Mouse (Mus musculus): ENCODE results near the gene Crnkl1.

The Crnkl1 gene

DNA sequence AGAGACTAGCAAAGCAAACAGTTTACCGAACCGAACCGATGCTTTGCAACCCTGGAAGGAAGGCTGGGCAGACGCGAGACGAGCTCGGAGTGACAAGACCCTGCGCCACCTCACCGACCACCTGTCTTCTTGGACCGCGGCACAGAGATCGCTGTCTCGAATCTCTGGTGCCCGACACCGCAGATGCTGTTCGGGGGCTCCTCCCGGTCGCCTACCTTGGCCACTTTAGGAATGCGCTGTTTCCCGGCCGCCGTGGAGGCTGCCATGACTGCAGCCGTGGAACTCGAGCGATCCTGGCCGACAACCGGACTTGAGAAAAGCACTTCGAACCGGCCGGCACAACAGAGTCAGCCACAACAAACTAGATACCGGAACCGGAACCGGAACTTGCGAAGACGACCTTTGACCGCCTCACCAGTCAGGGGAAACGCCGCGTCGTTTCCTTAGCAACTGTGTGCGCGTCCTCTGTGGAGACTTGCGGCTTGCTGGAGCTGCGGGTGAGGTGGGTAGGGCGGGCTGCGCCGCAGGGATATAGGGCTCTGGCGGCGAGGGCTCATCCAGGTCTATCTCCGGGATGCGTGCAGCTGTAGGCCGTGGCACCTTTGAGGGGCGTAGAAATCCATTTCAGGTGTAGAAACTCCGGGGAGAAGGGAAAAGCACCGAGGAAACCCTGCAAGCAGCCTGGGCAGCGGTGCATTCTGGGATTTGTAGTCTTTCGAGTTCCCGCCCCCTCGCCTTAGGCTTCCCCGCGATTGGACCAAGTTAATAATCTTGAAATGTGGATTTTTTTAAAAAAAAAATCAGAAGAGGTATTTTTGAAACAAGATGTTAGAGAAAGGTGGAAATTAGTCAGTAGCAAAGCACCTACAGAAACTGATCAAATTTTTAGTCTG, at the start of gene Crnkl1, which contains the start of gene Cfap61:
Gene Crnkl1 (minus strand): TSS at position 676 of the 893 bp plus-strand sequence.
Gene Cfap61 (plus strand): TSS at position 446 of the 893 bp plus-strand sequence.
- peak; percentile 83 for DNase-seq (ENCODE audit: extremely low read depth, low read depth)

DNA sequence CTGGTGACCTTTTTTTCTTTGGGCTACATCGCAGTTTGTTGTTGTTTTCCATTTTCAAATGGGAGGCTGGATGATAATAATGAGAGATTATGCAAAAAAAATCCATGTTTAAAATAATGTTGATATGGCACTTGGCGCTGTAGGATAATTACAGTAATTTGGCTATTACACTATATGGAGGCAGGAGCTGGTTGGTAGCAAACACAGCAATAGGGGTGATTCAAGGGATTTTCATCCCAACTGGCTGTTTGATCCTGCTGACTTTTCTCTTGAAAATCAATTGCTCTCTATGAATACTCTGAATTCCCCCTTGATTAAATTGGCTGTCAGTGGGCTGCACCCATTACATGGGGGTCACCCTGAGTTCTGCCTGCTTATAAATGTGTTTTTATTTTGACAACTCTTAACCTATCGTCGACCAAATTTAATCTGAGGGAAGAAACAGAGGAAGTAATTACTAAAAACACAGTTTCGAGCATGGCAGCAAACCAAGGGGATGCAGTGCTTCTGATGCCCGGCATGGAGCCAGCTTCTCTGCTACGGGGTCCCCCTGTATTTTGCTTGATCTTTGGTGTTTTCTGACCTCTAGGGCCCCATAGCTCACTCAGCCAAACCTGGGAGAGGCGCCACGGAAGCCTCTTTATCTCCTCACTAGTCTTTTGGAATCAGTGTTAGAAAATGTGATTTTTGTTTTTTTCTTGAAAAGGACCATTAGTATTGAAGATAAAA, 47.7 kb upstream of the Crnkl1 start:
- no peak for DNase-seq (ENCODE audit: extremely low read depth, low read depth)

DNA sequence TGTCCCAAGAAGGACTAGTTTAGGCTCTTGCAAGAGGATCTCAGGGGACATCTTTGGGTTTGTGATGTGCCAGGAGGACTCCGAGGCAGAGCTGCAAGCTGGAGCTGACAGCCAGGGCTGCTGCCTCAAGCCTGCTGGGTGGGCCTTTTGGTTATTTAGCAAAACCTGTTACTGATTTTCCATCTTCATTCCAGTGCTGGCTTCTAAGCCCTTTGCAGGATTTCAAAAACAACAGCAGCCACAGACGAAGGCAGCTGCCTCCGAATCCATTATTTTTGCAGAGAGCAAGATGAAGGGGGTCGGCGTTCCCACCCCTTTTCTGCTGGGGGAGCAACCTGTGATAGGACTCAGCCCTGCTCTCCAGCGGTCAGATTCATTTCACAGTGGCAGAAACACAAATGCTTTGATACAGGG, 46.9 kb upstream of the Crnkl1 start:
- no peak for DNase-seq (ENCODE audit: extremely low read depth, low read depth)

DNA sequence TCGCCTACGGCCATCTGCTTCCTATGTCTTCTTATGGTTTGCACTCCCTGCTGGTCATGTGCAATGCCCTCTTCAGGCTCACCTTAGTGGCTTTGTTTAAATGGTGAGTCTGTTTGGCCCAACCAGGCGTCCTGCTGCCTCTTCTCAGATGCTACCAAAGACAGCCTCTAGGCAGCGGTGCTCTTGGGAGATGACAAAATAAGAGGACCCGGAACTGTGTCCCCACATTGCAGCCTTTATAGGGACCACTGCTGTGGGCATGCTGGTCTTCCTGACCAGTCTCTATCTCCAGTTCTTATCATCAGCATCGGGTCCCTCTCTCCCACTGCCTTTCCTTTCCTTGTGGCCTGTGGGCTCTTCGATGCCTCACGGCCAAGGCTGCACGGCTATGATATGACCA, 46.1 kb upstream of the Crnkl1 start:
- DNase-seq (ENCODE audit: extremely low read depth, low read depth) = no peak

DNA sequence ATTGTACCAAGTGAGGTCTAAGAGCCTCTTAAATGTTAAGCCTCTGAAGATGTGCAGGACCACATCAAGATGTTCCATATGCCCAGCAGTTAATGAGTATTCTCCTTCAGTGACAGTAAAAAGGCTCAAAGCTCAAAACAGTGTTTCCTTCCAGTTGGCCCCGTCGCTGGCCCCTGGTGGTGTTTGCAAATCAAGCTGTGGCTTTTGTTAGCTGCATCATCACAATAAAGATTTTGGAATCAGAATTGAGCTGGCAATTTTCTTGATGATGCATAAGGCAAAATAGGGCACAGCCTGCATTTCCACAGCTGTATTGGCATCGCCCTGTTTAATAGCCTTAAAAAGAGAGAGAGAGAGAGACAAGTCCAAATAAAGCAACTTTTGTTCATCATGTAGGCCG, 44.8 kb upstream of the Crnkl1 start:
- DNase-seq (ENCODE audit: extremely low read depth, low read depth) = no peak

DNA sequence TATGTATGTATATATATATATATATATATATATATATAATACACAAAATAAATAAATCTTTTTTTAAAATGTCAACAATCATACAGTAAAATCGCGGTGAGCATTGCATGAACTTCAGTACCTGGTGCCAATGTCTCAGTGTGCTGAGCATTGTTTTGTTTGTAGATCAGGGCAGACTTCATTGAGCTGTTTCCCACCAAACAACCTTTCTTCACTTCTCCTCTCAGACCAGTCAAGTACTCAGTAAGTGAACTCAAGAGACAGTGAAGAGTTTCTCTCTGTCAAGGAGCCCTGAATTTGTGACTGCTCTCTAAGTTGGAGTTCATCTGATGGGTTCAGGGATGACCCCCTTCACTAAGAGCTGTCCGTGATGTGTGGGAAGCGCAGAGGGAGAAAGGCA, 37.8 kb upstream of the Crnkl1 start:
- no peak for DNase-seq (ENCODE audit: extremely low read depth, low read depth)

DNA sequence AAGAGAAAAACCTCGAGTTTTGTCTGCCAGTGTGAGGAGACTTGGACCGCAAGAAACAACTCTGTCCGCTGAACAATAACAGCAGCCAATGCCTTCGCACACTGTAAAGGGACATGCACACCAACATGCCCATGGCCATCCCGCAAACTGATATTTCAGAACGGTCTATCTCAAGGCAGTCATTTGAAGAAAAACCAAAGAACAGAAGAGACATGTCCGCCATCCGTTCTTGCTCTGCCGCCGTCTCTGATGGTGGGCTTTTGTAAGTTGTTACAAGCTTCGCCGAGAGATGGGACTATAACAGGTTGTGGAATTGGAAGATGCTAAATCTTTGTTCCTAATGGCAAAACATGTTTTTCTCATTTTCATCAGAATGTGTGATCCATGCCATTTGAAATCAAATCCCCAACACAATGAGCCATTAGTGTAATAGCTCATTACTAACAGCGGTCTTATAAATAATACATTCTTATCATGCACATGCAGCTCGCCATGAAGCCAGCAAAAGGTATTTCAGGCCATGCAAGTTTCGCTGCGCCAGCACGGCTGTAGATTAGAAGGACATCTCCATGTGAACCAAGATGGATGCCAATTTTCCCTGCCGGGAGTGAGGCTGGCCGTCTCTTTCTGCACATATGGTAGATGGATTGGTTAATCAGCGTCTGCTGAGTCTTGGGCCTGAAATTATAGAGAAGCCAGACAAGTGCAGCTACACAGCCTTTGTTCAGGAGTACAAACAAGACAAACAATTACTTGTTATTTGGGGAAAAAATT, 36.6 kb upstream of the Crnkl1 start:
- DNase-seq (ENCODE audit: extremely low read depth, low read depth) = no peak

DNA sequence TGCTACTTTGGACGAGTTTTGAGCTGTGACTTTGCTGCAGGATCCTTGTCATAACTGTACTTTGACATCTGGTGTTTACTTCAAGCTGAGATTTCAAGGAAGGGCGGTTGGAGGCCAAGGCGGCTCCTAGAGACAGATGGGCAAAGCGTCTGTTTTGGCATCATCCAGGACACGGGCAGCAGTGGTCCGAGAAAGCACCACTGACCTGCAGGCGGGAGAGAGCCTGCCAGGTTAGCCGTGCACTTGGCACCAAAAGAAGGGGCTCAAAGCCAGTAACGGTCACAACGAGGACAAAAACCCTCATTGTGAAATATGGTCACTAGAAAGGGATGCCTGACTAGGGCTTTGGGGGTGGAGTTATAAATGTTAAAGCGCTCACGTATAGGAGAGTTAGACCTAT, 35.9 kb upstream of the Crnkl1 start:
- DNase-seq (ENCODE audit: extremely low read depth, low read depth) = no peak

DNA sequence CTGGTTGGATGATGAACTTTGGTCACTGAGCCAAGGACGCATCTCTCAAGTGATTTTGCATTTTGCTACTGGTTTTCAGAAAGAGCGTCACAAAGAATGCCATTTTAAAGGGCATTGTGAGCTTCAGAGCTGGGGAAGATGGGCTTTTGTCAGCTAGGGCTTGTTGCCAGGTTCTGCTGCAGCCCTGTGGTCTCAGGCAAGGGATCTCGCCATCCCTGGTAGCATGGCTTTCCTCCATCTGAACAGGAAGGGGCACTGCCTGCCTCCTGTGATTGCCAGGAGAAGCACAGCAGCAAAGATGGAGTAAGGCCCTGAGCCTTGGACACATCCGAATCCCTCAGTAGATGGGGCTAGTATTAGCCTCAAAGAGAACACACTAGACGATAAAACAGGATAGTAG, 27.0 kb upstream of the Crnkl1 start:
- no peak for DNase-seq (ENCODE audit: extremely low read depth, low read depth)

DNA sequence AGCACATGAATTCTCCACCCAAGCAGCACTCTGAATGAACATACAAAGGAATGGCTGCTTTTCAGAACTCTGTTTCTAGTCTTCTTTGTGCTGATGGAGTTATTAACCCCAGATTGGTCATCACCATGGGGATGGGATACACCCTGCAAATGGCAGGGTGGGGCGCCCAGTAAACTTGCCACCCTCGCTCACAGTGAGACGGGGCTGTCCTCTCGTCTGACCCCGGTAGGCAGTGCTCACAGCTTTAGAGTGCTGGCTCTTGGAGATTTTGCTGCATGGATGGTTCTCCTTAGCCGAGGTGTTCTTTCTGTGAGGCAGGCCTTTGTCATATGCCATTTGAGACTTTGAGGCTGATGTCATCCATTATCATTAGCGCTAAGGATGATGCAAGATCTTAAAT, 23.7 kb upstream of the Crnkl1 start:
- DNase-seq (ENCODE audit: extremely low read depth, low read depth) = no peak

DNA sequence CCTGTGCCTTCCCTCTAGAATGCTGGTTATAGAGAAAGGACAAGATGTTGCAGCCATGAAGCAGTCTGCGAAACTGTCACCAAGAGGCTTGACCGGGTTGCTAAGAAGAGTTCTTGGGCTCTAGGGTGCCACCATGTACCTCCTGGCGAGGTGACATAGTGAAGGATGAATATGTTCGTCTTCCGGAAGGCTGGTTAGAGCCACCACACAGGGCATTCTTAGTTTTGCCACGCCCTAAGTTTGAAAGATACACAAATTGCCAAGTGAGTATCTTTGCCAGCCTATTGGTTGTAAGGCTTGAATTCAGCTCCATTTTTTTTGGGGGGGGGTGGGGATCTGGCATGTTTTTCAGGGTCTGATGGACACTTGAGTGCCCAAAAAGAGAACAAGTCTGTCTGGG, 23.3 kb upstream of the Crnkl1 start:
- no peak for DNase-seq (ENCODE audit: extremely low read depth, low read depth)

DNA sequence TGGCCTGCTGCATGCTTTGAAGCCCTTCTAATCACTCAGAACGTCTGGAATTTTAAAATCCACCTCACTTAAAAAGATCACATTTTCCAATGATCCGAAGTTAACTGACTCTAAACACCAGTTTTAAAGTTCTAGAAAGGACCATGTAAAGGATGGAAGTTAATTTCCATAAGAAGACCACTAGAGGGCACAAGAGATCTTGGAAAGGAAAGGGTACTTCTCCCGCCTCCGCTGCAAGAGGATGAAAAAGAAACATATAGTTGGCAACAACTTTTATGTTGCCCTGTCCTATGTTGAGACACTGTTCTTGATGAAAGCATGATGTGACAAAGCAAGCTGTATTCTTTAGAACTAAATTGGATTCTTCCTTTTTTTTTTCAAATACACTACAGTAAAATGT, 22.6 kb upstream of the Crnkl1 start:
- peak; percentile 22 for DNase-seq (ENCODE audit: extremely low read depth, low read depth)

DNA sequence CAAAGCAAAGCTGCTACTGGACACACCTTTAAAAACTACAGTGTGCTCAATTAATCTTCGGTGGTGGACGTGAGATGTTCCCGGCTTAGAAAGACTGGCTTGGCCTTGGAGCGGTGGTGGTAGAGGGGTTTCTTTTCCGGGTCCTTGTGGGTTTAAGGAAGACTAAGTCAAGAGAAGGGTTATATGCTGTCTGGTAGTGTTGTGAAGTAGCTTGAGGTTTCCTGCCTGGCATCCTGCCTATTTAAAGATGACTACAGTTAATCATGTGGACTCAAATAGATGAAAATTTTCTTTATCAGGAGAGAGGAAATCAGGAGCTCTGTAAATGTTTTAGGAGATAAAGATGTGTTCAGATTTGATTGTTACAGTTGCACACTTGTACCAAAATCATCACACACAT, 21.5 kb upstream of the Crnkl1 start:
- DNase-seq (ENCODE audit: extremely low read depth, low read depth) = no peak

DNA sequence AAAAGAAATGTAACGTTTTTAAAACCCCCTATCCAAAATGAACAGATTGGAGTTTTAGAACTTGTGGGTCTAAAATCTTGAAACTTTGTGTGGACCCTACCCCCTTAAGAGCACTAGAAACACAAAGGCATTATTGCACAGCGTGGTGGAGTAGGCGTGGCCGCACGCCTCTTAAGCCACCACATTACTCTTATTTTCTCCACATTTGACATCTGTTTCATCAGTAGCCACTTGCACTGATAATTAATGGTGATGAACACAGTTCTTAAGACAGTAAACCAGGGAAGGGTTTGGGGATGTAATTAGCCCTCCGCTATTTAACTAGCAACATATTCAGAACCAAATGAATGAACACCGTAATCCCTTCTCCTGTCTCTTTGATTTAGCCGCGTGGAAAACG, 21.0 kb upstream of the Crnkl1 start:
- no peak for DNase-seq (ENCODE audit: extremely low read depth, low read depth)

DNA sequence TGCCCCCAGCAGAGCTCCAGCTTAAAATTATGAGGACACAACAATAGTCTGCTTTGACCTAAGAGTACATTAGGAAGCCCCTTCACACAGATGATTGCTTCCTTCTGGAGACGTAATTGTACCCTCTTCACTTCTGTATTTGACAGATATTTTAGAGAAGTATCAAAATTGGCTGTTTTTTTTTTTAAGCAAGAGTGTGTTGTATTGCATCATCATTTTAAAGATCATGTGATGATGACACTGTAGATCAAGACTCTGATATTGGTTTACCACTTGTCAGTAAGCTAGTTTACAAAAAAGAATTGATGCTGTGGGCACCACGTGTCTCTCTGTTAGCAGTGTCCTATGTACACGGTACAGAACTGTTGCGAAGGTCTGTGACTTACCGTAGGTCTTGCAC, 17.9 kb upstream of the Crnkl1 start:
- DNase-seq (ENCODE audit: extremely low read depth, low read depth) = no peak

DNA sequence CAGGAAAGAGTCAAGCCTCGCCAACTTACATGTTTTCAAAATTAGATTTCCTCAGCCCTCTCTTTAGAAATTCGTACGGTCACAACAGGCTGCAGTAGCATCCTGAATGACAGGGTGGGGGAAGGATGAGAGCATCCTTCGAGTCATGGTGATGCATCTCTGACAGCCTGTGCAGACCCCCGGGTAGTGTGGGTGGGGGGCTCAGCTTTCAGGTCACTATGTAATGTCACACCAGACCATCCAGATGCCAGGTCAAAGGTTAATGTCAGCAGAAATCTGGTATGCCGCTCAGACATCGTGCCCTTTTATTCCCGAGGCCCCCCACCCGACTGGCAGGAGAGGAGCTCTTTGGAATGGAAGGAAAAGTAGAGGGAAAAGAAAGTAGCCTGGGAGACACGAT, 15.4 kb upstream of the Crnkl1 start:
- DNase-seq (ENCODE audit: extremely low read depth, low read depth) = no peak

DNA sequence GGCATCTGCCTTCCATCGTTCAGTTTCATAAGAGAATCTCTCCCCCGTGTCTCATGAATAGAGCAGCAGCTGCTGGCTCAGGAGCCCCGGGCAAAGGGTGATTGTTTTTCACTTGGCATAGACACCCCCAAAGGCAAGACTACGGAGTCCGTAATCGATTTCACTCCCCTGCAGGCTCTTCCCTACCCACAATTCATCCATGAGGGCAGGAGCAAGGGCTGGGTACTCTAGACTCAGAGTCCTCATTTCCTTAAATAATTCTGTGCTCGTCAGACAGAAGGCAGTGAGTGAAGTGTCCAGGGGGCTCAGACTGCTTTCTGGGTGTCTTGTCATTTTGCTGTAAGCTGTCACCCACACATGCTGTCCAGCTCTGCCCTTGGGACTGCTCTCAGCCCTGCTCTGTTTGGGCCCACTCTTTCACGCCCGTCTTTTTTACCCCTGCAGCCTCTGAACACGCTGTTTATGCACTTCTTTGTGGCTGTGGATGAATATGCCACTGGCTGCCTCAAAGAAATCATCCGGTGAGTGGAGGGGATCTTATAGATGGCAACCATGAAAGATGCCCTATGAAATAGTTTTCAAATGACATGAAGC, 14.8 kb upstream of the Crnkl1 start:
- no peak for DNase-seq (ENCODE audit: extremely low read depth, low read depth)

DNA sequence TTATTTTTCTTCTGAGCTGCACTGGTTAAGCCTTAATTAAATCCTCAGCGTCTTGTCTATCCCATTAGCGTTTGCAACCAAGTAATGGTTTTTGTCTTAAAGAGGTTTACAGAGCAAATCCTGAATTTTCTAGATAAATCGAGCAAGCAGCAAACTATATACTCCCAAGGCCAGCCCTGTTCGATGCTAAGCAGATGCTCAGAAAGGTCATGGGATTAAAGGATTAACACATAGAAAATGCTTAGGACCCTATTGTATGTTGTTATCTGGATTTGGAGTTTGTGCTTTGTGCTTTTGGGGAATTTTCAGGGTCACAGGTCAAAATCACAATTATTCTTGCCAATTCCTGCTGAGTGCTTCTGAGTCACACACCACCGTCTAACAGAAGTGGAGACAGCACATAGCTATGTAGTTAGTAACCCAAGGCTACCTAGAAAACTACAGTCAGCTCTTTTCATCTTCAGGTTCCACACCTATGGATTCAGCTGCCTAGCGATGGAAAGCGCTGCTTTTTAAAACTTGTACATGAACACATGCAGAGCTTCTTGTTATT, 13.7 kb upstream of the Crnkl1 start:
- DNase-seq (ENCODE audit: extremely low read depth, low read depth) = no peak

DNA sequence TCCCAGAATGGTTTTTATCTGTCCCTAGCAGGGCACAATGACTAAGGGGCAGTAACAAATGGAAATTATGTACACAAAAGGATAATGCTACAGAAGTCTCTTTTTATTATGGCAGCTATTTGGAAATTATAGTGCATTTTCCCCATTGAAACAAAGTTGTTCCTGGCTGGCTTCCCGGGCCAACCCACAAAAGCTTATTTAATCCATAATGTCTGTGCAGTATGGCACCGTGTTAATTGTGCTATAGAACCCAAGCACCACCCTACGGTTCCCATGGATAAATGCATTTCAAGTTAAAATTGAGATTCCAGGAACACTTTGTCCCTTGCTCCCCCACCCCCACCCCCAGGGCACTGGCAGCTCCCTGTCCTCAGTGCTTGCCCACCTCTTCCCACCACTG, 9.5 kb upstream of the Crnkl1 start:
- no peak for DNase-seq (ENCODE audit: extremely low read depth, low read depth)

DNA sequence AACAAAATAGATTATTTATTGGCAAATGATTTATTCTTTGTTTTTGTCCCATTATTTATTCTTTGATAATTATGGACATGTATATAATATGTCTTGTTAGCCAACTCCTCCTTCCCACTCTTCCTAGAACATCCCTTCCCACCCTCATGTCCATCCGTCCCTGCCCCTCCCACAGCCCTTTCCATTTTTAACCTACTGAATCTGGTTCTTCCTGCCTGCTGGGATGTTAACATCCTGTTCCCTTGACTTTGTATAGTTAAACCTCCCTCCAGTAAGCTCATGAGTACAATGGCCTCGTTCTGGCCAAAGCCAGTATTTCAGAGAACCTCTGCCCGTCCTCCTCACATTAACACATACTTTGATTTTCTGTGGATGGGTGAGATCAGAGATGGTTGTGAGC, 6.6 kb upstream of the Crnkl1 start:
- DNase-seq (ENCODE audit: extremely low read depth, low read depth) = no peak

DNA sequence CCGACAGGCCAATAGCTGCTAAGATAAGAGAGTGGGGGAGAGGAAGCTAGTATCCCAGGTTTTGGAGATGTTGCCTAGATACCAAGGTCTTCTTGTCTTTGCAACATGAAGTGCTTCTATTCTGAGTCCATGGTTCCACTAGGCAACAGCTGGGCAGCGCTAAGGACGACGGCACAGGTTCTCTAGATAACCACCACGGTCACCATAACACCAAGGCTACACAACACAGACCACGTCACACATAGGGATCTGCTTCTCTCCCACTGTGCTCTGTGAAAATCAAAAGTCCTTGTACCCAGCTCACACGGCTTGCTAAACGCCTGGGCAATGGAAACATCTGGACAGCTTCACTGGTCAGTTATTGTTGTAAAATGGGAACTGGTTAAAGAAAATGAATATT, 2.2 kb upstream of the Crnkl1 start:
- no peak for DNase-seq (ENCODE audit: extremely low read depth, low read depth)

Measured in MEL-GATA-1-ER (cell line).